Mouse (Mus musculus) midbrain, postnatal 0 days (tissue): Measurements from ENCODE around the gene Aaed1. TPM values are rescaled to one million over a fixed set of nuclear protein-coding genes. Genes with fewer than 3 reads are reported as not detected.

ENCODE experiments used
- ATAC-seq: fragments of 200-750 bp; cut with Nextera tagmentation; 2 replicates; pipeline ENCODE4 v1.8.0; 2017; ENCODE audit warnings: moderate number of reproducible peaks, mild to moderate bottlenecking, moderate TSS enrichment, moderate library complexity; ENCODE audit not compliant: low FRiP score
- DNase-seq: peaks from one replicate; pipeline ENCODE4 v3.0.0-alpha.2; 2015; ENCODE audit warnings: low spot score
- H3K27ac ChIP-seq: fragments of 300-500 bp; sonication (generic); 2 replicates; pipeline ENCODE4 v1.5.1; 2014; ENCODE audit warnings: low read depth, mild to moderate bottlenecking, low read length, mixed read lengths
- H3K27me3 ChIP-seq: fragments of 300-500 bp; sonication (generic); 2 replicates; pipeline ENCODE4 v1.6.1; 2014; ENCODE audit warnings: low read length, control low read depth, mixed read lengths; ENCODE audit not compliant: insufficient read depth
- H3K36me3 ChIP-seq: fragments of 300-500 bp; sonication (generic); 2 replicates; pipeline ENCODE4 v1.6.1; 2014; ENCODE audit warnings: low read length, control low read depth, mixed read lengths; ENCODE audit not compliant: insufficient read depth
- H3K4me1 ChIP-seq: fragments of 300-500 bp; sonication (generic); 2 replicates; pipeline ENCODE4 v1.6.1; 2014; ENCODE audit warnings: mild to moderate bottlenecking, control low read depth, antibody characterized with exemption, low read length, mixed read lengths; ENCODE audit not compliant: insufficient read depth
- H3K4me2 ChIP-seq: fragments of 300-500 bp; sonication (generic); 2 replicates; pipeline ENCODE4 v1.6.1; 2014; ENCODE audit warnings: low read depth, mild to moderate bottlenecking, low read length, mixed read lengths; ENCODE audit not compliant: poor library complexity, severe bottlenecking
- H3K4me3 ChIP-seq: fragments of 300-500 bp; sonication (generic); 2 replicates; pipeline ENCODE4 v1.5.1; 2014; ENCODE audit warnings: low read depth, mild to moderate bottlenecking, low read length, moderate library complexity
- H3K9ac ChIP-seq: fragments of 300-500 bp; sonication (generic); replicated peaks from 2 replicates; pipeline ENCODE4 v1.6.1; 2014; ENCODE audit warnings: mild to moderate bottlenecking, low read length, moderate library complexity, mixed read lengths; ENCODE audit not compliant: poor library complexity, severe bottlenecking
- H3K9me3 ChIP-seq: fragments of 300-500 bp; sonication (generic); 2 replicates; pipeline ENCODE4 v1.6.1; 2016; ENCODE audit warnings: low read length, control low read depth
- CTCF ChIP-seq: IDR thresholded peaks from 2 replicates; pipeline ENCODE4 v1.5.1; 2016; ENCODE audit warnings: antibody characterized with exemption, mild to moderate bottlenecking
- WGBS: fragments of 180-500 bp; shearing (Covaris S2); extraction: QIAGEN DNeasy Blood & Tissue Kit; methylation state at CpG from one replicate; pipeline ENCODE4 v1.1.7; 2014; 5-methylcytosine and 5-hydroxymethylcytosine counted together
- polyA plus RNA-seq: library from polyadenylated mRNA; unstranded; fragments of >200 nt; fragmentation: Nextera tagmentation; extraction: Ambion mirVana; gene quantifications from 2 replicates; pipeline ENCODE4 v1.2.1, GENCODE M21; 2015
- total RNA-seq: library from RNA; depleted of rRNA; stranded (reverse); fragments of >200 nt; gene quantifications from 2 replicates; pipeline ENCODE4 v1.2.3, GENCODE M21; 2014; rRNA removed

Aaed1 gene
- total RNA-seq, result 12.3 and 12.6 TPM in 2 replicates
- 12.0 and 13.5 TPM in 2 replicates for polyA plus RNA-seq

GRCm38 (mm10) chr13:64312024-64312915 lies at the start of gene Aaed1:
Aaed1 (minus strand) TSS chr13:64312710.
- peak; percentile 92 for DNase-seq

GRCm38 (mm10) chr13:64362139-64362538 lies 49.6 kb upstream of the Aaed1 start:
- ATAC-seq (no peak), DNase-seq (no peak)
- Histone ChIP-seq H3K9ac (no peak overlapping the region), H3K4me3 (no peak overlapping the region), H3K27me3 (no peaks in the 10 kb centered on the region), H3K4me2 (no peak overlapping the region), H3K4me1 (no peaks in the 10 kb centered on the region), H3K36me3 (peaks cover 27% of the 10 kb centered on the region), H3K27ac (no peak overlapping the region), H3K9me3 (no peaks in the 10 kb centered on the region)
- TF ChIP-seq CTCF, result no peak
- WGBS, result 94% methylated on average over 6 of the region's 6 CpGs

More at GRCm38 (mm10) chr13:64312024-64312915, at the start of gene Aaed1:
- Histone ChIP-seq H3K27me3 (no peaks in the 10 kb centered on the region), H3K36me3 (no peaks in the 10 kb centered on the region), H3K27ac (peak within 1 kb of the TSS; percentile 72), H3K4me1 (no peaks in the 10 kb centered on the region), H3K9ac (peak within 1 kb of the TSS; percentile 70), H3K9me3 (no peaks in the 10 kb centered on the region), H3K4me3 (peak within 1 kb of the TSS; percentile 67), H3K4me2 (peak within 1 kb of the TSS; percentile 47)
- peak; percentile 62 for TF ChIP-seq CTCF
- WGBS, result 1% methylated on average over 59 of the region's 74 CpGs
- ATAC-seq, result peak; percentile 93

- Histone ChIP-seq H3K9ac (no peak overlapping the region), H3K36me3 (peaks cover 22% of the 10 kb centered on the region), H3K27me3 (no peaks in the 10 kb centered on the region), H3K9me3 (no peaks in the 10 kb centered on the region), H3K4me2 (no peak overlapping the region), H3K27ac (no peak overlapping the region), H3K4me3 (no peak overlapping the region), H3K4me1 (no peaks in the 10 kb centered on the region)
- DNase-seq, result no peak
- no peak for ATAC-seq
- no peak for TF ChIP-seq CTCF
- WGBS, result 94% methylated on average over 3 of the region's 3 CpGs
Measured at GRCm38 (mm10) chr13:64361020-64361419, 48.5 kb upstream of the Aaed1 start.

- Histone ChIP-seq H3K4me3 (no peak overlapping the region), H3K9me3 (no peaks in the 10 kb centered on the region), H3K36me3 (peaks cover 13% of the 10 kb centered on the region), H3K4me2 (no peak overlapping the region), H3K4me1 (no peaks in the 10 kb centered on the region), H3K27ac (no peak overlapping the region), H3K9ac (no peak overlapping the region), H3K27me3 (no peaks in the 10 kb centered on the region)
- no peak for ATAC-seq
- TF ChIP-seq CTCF, result no peak
- 92% methylated on average over 3 of the region's 3 CpGs for WGBS
- no peak for DNase-seq
Measured at GRCm38 (mm10) chr13:64359702-64360101, 47.2 kb upstream of the Aaed1 start.

GRCm38 (mm10) chr13:64358476-64358875 lies 46.0 kb upstream of the Aaed1 start:
- H3K27ac ChIP-seq, result no peak overlapping the region
- no peak overlapping the region for H3K9ac ChIP-seq
- peaks cover 2% of the 10 kb centered on the region; the same call in 1 of the 2 replicates for H3K36me3 ChIP-seq
- no peak overlapping the region for H3K4me3 ChIP-seq
- no peaks in the 10 kb centered on the region for H3K4me1 ChIP-seq
- no peaks in the 10 kb centered on the region for H3K27me3 ChIP-seq
- ATAC-seq (no peak), DNase-seq (peak; percentile 7)
- no peak overlapping the region for H3K4me2 ChIP-seq
- H3K9me3 ChIP-seq, result no peaks in the 10 kb centered on the region
- TF ChIP-seq CTCF, result no peak
- 71% methylated on average over 1 of the region's 1 CpGs for WGBS

GRCm38 (mm10) chr13:64357389-64357788 lies 44.9 kb upstream of the Aaed1 start:
- H3K4me3 ChIP-seq, result no peak overlapping the region
- H3K27me3 ChIP-seq, result no peaks in the 10 kb centered on the region
- WGBS, result 68% methylated on average over 5 of the region's 5 CpGs
- no peak for TF ChIP-seq CTCF
- H3K4me1 ChIP-seq, result no peaks in the 10 kb centered on the region
- no peaks in the 10 kb centered on the region for H3K9me3 ChIP-seq
- ATAC-seq, result no peak
- no peak overlapping the region for H3K9ac ChIP-seq
- no peak for DNase-seq
- no peak overlapping the region for H3K4me2 ChIP-seq
- no peak overlapping the region for H3K27ac ChIP-seq
- no peaks in the 10 kb centered on the region for H3K36me3 ChIP-seq
